Mouse (Mus musculus): ENCODE results near the gene Lmod3. TPM values are rescaled to one million over a fixed set of nuclear protein-coding genes. Genes with fewer than 3 reads are reported as not detected.

Gene Lmod3
- polyA plus RNA-seq, 1 experiment, result not detected

- Histone ChIP-seq H3K4me1 (ENCODE audit: control insufficient read depth, insufficient read depth, low read length) (0 out of 2 replicates have a peak, but pooled peaks cover 7% of the 10 kb centered on the region), H3K4me3 (ENCODE audit: insufficient read depth, low read length) (no peak overlapping the region), H3K27ac (ENCODE audit: insufficient read depth, low read depth, low read length) (no peak overlapping the region)
- TF ChIP-seq CTCF (IDR thresholded peaks at IDR 0.05; ENCODE audit: low read depth, low read length) (no peak), POLR2A (IDR thresholded peaks at IDR 0.05; ENCODE audit: borderline replicate concordance, low read depth, low read length) (no peak)
Observed at GRCm38 (mm10) chr6:97292096-97292495, 39.5 kb upstream of the Lmod3 start.

DNA sequence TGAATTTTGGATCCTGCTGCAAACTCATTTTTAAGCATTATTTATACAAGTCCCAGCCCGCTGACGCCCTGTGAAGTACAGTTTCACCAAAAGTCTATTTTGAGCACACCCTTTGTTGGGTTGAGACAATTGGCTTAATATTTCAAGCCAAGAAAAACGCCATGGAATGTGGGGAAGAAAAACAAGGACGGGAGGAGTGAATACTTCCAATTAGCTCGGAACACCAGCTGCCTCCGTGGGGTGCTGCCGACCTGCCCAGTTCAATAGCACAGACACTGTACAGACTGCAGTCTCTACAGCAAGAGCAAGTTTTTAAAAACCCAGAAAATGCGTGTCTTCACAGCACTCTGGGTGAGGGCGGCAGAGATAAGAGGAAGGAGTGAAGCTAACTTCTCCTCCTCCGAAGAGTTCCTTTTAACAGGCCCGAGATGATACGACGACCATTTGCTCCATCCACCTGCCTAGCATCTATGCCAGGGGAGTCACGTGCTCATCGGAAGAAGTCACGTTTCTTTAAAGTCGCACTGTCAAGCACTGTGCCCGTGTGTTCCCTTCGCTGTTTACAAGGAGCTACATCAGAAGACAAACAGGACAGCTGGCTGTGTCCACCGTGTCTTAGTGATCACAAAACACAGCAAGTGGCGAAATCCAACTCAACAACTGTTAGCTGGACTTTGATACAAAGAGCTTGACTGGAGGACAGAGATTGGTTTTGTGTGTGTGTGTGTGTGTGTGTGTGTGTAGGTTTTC lies 38.8 kb upstream of the Lmod3 start:
- no peak overlapping the region for H3K27ac ChIP-seq (ENCODE audit: insufficient read depth, low read depth, low read length)
- H3K4me1 ChIP-seq (ENCODE audit: control insufficient read depth, insufficient read depth, low read length), result 0 out of 2 replicates have a peak, but pooled peaks cover 7% of the 10 kb centered on the region
- TF ChIP-seq POLR2A (IDR thresholded peaks at IDR 0.05; ENCODE audit: borderline replicate concordance, low read depth, low read length) (no peak), CTCF (IDR thresholded peaks at IDR 0.05; ENCODE audit: low read depth, low read length) (no peak)
- H3K4me3 ChIP-seq (ENCODE audit: insufficient read depth, low read length), result no peak overlapping the region

- H3K4me3 ChIP-seq (ENCODE audit: insufficient read depth, low read length), result no peak overlapping the region
- TF ChIP-seq CTCF (IDR thresholded peaks at IDR 0.05; ENCODE audit: low read depth, low read length) (no peak), POLR2A (IDR thresholded peaks at IDR 0.05; ENCODE audit: borderline replicate concordance, low read depth, low read length) (no peak)
- no peak overlapping the region for H3K27ac ChIP-seq (ENCODE audit: insufficient read depth, low read depth, low read length)
- H3K4me1 ChIP-seq (ENCODE audit: control insufficient read depth, insufficient read depth, low read length), result 0 out of 2 replicates have a peak, but pooled peaks cover 7% of the 10 kb centered on the region
Observed at GRCm38 (mm10) chr6:97290687-97291086, 38.1 kb upstream of the Lmod3 start.

GRCm38 (mm10) chr6:97289838-97290237 lies 37.3 kb upstream of the Lmod3 start:
- H3K4me1 ChIP-seq (ENCODE audit: control insufficient read depth, insufficient read depth, low read length), result 0 out of 2 replicates have a peak, but pooled peaks cover 7% of the 10 kb centered on the region
- TF ChIP-seq POLR2A (IDR thresholded peaks at IDR 0.05; ENCODE audit: borderline replicate concordance, low read depth, low read length) (no peak), CTCF (IDR thresholded peaks at IDR 0.05; ENCODE audit: low read depth, low read length) (no peak)
- H3K4me3 ChIP-seq (ENCODE audit: insufficient read depth, low read length), result no peak overlapping the region
- no peak overlapping the region for H3K27ac ChIP-seq (ENCODE audit: insufficient read depth, low read depth, low read length)

DNA sequence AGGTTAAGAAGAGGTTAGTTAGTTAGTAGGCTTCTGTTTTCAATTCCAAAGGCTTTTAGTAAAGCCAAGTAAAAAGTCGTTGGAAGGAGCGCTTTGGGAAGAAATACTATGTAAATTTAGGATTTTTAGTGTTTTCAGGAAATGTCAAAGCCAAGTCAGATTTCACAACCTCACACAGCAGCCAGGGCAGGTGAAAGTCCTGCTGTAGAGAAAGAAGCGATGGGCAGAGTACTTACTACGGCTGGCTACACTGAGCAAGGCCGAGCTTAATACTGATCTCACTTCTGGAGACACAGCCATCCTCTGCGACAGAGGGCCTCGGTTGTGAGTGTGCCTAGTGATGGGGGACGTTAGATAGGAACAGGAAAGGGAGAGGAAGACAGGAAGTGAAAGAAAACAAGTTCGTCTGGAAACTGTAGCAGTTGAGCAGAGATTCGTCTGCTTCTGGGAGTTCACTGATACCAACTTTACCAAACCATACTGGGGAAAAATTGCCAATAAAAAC lies 36.8 kb upstream of the Lmod3 start:
- TF ChIP-seq POLR2A (IDR thresholded peaks at IDR 0.05; ENCODE audit: borderline replicate concordance, low read depth, low read length) (no peak), CTCF (IDR thresholded peaks at IDR 0.05; ENCODE audit: low read depth, low read length) (no peak)
- H3K27ac ChIP-seq (ENCODE audit: insufficient read depth, low read depth, low read length), result no peak overlapping the region
- H3K4me3 ChIP-seq (ENCODE audit: insufficient read depth, low read length), result no peak overlapping the region
- H3K4me1 ChIP-seq (ENCODE audit: control insufficient read depth, insufficient read depth, low read length), result 0 out of 2 replicates have a peak, but pooled peaks cover 7% of the 10 kb centered on the region

GRCm38 (mm10) chr6:97288047-97288855 lies 35.7 kb upstream of the Lmod3 start:
- Histone ChIP-seq H3K4me1 (ENCODE audit: control insufficient read depth, insufficient read depth, low read length) (0 out of 2 replicates have a peak, but pooled peaks cover 7% of the 10 kb centered on the region), H3K4me3 (ENCODE audit: insufficient read depth, low read length) (no peak overlapping the region), H3K27ac (ENCODE audit: insufficient read depth, low read depth, low read length) (no peak overlapping the region)
- TF ChIP-seq POLR2A (IDR thresholded peaks at IDR 0.05; ENCODE audit: borderline replicate concordance, low read depth, low read length), result no peak
- no peak for TF ChIP-seq CTCF (IDR thresholded peaks at IDR 0.05; ENCODE audit: low read depth, low read length)

DNA sequence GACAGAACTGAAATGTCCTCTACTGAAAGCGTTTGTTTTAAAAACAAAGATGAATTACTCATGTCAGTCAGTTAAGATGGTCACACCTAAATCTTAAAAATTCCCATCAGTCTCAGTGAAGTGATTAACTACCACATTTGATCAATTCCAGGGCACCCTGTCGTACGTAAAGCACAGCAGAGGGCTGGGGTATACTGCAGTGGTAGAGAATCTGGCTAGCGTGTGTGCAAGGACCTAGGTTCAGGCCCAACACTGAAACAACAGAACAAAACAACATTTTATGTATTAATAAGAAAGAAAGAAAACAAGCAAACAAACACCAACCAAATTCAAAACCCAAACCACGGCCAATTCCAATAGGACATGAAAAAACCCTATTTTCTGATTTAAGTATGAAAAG lies 33.8 kb upstream of the Lmod3 start:
- no peak overlapping the region for H3K4me3 ChIP-seq (ENCODE audit: insufficient read depth, low read length)
- TF ChIP-seq POLR2A (IDR thresholded peaks at IDR 0.05; ENCODE audit: borderline replicate concordance, low read depth, low read length) (no peak), CTCF (IDR thresholded peaks at IDR 0.05; ENCODE audit: low read depth, low read length) (no peak)
- H3K27ac ChIP-seq (ENCODE audit: insufficient read depth, low read depth, low read length), result no peak overlapping the region
- 0 out of 2 replicates have a peak, but pooled peaks cover 7% of the 10 kb centered on the region for H3K4me1 ChIP-seq (ENCODE audit: control insufficient read depth, insufficient read depth, low read length)

DNA sequence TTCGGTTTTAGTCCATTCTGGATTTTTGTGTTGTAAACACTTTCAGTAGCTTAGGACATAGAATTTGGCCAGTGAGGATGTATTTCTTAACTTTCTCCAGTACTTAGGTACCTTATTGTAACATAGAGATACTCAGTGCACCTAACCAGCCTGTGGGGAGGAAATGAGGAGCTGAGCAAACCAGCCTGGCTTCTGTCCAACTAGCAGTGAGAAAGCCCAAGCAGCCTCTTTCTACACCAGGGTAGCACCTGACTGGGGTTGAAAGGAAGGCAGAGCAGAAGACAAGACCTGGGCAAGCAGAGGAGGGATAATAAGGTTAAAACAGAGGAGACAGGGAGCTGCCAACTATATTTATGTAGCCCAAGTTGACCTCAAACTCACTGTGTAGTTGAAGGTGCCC lies 31.1 kb upstream of the Lmod3 start:
- no peaks in the 10 kb centered on the region for H3K4me1 ChIP-seq (ENCODE audit: control insufficient read depth, insufficient read depth, low read length)
- no peak overlapping the region for H3K4me3 ChIP-seq (ENCODE audit: insufficient read depth, low read length)
- TF ChIP-seq POLR2A (IDR thresholded peaks at IDR 0.05; ENCODE audit: borderline replicate concordance, low read depth, low read length) (no peak), CTCF (IDR thresholded peaks at IDR 0.05; ENCODE audit: low read depth, low read length) (no peak)
- H3K27ac ChIP-seq (ENCODE audit: insufficient read depth, low read depth, low read length), result no peak overlapping the region

DNA sequence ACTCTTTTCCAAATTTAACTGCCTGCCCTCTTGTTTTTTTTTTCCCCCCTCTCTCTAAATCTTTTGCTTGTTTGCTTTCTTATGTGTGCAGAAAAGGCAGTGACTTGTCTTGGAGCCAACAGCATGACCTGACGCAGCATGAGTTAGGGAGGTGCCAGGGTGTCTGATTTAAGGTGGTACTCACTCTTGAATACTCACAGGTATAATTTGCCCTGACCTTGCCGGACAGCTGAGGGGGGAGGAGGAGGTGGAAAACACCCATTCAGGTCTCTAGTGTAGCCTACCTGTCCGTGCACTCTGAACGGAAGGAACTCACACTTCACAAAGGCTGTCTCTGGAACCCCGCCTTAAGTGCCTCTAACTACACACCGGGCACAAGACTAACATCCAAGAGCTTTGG lies 26.3 kb upstream of the Lmod3 start:
- TF ChIP-seq POLR2A (IDR thresholded peaks at IDR 0.05; ENCODE audit: borderline replicate concordance, low read depth, low read length) (no peak), CTCF (IDR thresholded peaks at IDR 0.05; ENCODE audit: low read depth, low read length) (no peak)
- H3K4me1 ChIP-seq (ENCODE audit: control insufficient read depth, insufficient read depth, low read length), result peaks cover 2% of the 10 kb centered on the region
- H3K4me3 ChIP-seq (ENCODE audit: insufficient read depth, low read length), result no peak overlapping the region
- no peak overlapping the region for H3K27ac ChIP-seq (ENCODE audit: insufficient read depth, low read depth, low read length)

Data from bone marrow macrophage, adult 2 months (primary cell).